Mouse (Mus musculus): ENCODE measurements at regions not wholly inside any gene's neighbourhood (a gene's known extent, or its start where the extent isn't known, plus 50 kb on each side); places are given as distances from the start of the nearest gene placed in this dataset.
A peak's percentile ranks its signal among the peaks of the same experiment; 100 is the strongest.

GRCm38 (mm10) chr3:128113209-128113608 is 217.1 kb upstream of the Fam241a start:
- no peak for DNase-seq

- no peak for DNase-seq
Observed at GRCm38 (mm10) chr3:128110406-128110805, 214.3 kb upstream of the Fam241a start.

- DNase-seq, result no peak
Observed at GRCm38 (mm10) chr3:128104516-128104915, 208.4 kb upstream of the Fam241a start.

- no peak for DNase-seq
Observed at GRCm38 (mm10) chr3:128093046-128093445, 196.9 kb upstream of the Fam241a start.

GRCm38 (mm10) chr3:128088207-128088606 is 192.1 kb upstream of the Fam241a start:
- DNase-seq, result peak; percentile 24

GRCm38 (mm10) chr3:128087163-128087562 is 191.0 kb upstream of the Fam241a start:
- no peak for DNase-seq

- DNase-seq, result no peak
Observed at GRCm38 (mm10) chr3:128082463-128082862, 186.3 kb upstream of the Fam241a start.

GRCm38 (mm10) chr3:128081430-128081829 is 185.3 kb upstream of the Fam241a start:
- DNase-seq, result no peak

GRCm38 (mm10) chr3:128067861-128068260 is 171.7 kb upstream of the Fam241a start:
- DNase-seq, result no peak

GRCm38 (mm10) chr3:128054031-128054430 is 157.9 kb upstream of the Fam241a start:
- DNase-seq, result no peak

- DNase-seq, result no peak
Observed at GRCm38 (mm10) chr3:128043709-128044108, 147.6 kb upstream of the Fam241a start.

- no peak for DNase-seq
Observed at GRCm38 (mm10) chr3:128040407-128041115, 144.4 kb upstream of the Fam241a start.

- DNase-seq, result no peak
Observed at GRCm38 (mm10) chr3:128039185-128039584, 143.1 kb upstream of the Fam241a start.

GRCm38 (mm10) chr3:128036538-128036937 is 140.4 kb upstream of the Fam241a start:
- no peak for DNase-seq

- no peak for DNase-seq
Observed at GRCm38 (mm10) chr3:128030352-128030751, 134.2 kb upstream of the Fam241a start.

- no peak for DNase-seq
Observed at GRCm38 (mm10) chr3:128029565-128029915, 133.4 kb upstream of the Fam241a start.

- DNase-seq, result no peak
Observed at GRCm38 (mm10) chr3:128028856-128029564, 132.9 kb upstream of the Fam241a start.

- no peak for DNase-seq
Observed at GRCm38 (mm10) chr3:128024856-128025255, 128.7 kb upstream of the Fam241a start.

- DNase-seq, result no peak
Observed at GRCm38 (mm10) chr3:128014909-128015308, 118.8 kb upstream of the Fam241a start.

GRCm38 (mm10) chr3:128002905-128003641 is 106.9 kb upstream of the Fam241a start:
- no peak for DNase-seq

- DNase-seq, result peak; percentile 35
Observed at GRCm38 (mm10) chr3:128001924-128002501, 105.9 kb upstream of the Fam241a start.

GRCm38 (mm10) chr3:127995678-127996077 is 99.6 kb upstream of the Fam241a start:
- DNase-seq, result no peak

GRCm38 (mm10) chr3:127987583-127987982 is 91.5 kb upstream of the Fam241a start:
- DNase-seq, result no peak
